Mouse (Mus musculus): ENCODE measurements around the gene 4933402D24Rik. TPM values are rescaled to one million over a fixed set of nuclear protein-coding genes. Genes with fewer than 3 reads are reported as not detected.

Gene 4933402D24Rik
- polyA plus RNA-seq (2015; fragmentation: Nextera tagmentation; extraction: Ambion mirVana), result 0.06 TPM in 1 of 2 replicates, not detected in the other

DNA sequence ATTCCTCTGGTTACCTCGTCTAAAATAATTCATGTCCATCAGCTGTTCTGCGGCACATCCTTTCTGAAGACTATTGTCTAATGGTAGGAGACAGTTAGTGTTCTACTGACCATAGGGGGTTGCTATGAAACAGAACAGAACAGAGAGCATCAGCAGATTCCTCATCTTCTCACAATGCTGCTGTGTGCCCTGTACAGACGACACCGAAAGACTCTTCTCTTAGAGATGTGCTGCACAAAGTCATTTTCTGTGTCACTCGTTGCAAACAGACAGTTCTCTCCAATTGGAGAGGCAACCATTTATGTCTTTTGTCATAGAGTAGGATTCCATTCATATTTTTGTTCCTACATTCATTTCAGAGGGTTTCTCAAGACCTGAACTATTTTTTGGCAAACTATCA lies at the start of gene 4933402D24Rik:
4933402D24Rik (minus strand) TSS at position 101 of the 400 bp plus-strand sequence.

DNA sequence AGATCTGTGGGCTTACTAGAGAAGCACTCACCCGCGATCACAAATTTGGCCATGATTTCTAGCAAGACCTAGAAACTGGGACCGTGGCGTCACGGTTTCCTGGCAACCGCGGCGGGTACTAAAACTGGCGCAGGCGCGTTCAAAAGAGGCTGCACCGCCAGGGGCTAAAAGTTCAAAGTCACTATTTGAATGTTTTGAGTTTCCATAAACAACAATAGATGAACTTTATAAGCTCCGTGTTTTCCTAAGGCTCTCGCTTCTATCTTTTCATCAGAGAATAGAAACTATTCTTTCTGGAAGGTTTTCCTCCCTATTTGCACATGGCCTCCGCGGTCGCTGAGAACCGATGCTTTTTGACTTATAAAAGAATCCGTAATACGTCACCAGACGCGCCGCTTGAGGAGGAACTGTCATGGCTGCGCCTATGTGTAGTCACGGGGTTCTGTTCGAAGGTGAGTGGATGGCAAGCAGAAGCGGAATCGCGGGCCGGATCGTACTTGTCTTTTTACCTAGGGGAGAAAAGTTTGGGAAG lies 38.8 kb downstream of the 4933402D24Rik start, which contains the start of the genes Mdh1b and Fastkd2:
Mdh1b (minus strand) TSS at position 79 of the 532 bp plus-strand sequence.
Fastkd2 (plus strand) TSS at position 375 of the 532 bp plus-strand sequence.

Other genes with a start within 250 kb of the 4933402D24Rik start
- not detected in 2 replicates for gene Gm39653, start 153.3 kb downstream of the 4933402D24Rik start, polyA plus RNA-seq (2015; fragmentation: Nextera tagmentation; extraction: Ambion mirVana)
- not detected in 2 replicates for gene Dytn, start 82.3 kb downstream of the 4933402D24Rik start, polyA plus RNA-seq (2015; fragmentation: Nextera tagmentation; extraction: Ambion mirVana)
- not detected in 2 replicates for gene Mdh1b, start 38.9 kb downstream of the 4933402D24Rik start, polyA plus RNA-seq (2015; fragmentation: Nextera tagmentation; extraction: Ambion mirVana)
- gene Fastkd2, start 38.7 kb downstream of the 4933402D24Rik start, polyA plus RNA-seq (2015; fragmentation: Nextera tagmentation; extraction: Ambion mirVana), result 33.6 and 38.8 TPM in 2 replicates

Data from spleen, postnatal 0 days (tissue).